Mouse (Mus musculus): ENCODE results near the gene Gm28305.

GRCm38 (mm10) chr9:104063244-104063961 is 22.9 kb downstream of the Gm28305 start, which contains the start of gene Acad11:
- TF ChIP-seq TAL1 (conservative IDR thresholded peaks at IDR 0.05; ENCODE audit: low read depth, low read length) (no peak), CTCF (IDR thresholded peaks at IDR 0.05; ENCODE audit: low read depth, low read length) (no peak)

Data from G1E (cell line).